ENCODE assay signal across 9 mouse cellular contexts in the genomic region with DNA sequence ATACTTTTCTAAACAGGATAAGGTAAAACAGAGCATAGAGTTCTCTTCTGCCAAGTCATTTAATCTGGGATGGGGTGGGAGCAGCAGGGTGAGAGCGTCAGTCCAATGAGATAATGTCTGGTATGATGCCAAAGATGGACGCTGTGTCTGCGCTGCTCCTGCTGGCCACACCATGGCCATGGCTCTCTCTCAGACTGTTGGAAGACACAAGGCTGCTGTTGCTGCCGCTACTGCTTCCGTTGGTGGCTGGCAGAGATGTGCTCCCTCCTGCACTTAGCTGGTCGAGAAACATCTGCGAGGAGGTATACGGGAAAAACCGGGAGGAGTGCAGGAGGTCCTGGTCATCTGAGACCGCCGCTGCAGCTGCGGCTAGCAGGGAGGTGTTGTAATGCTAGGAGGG. TPM values are rescaled to one million over a fixed set of nuclear protein-coding genes. Genes with fewer than 3 reads are reported as not detected.
DNase-seq lines count a peak whose midpoint lies in the region; ATAC-seq lines count a peak whose summit lies in the region.
"Had no signal": no experiment of that assay in that cellular context is flagged by ENCODE, and none has a peak within 500 bp of the region (broad histone marks: within the 10 kb centered on the region; RNA-seq: fewer than 3 reads in every experiment).

No protein-coding gene starts in this region.

- ATAC-seq in cerebellum, adult (ENCODE audit: insufficient number of reproducible peaks, low FRiP score, low TSS enrichment): no peak

- peak; percentile 42 for DNase-seq in cerebellum, adult 11-12 months
- peak; percentile 32 for DNase-seq in urinary bladder, postnatal 14 days (ENCODE audit: low spot score)
- DNase-seq in urinary bladder, postnatal 4 days (ENCODE audit: low spot score in 2 of 2): no peak
- peak; percentile 66 for DNase-seq in heart, postnatal 4 days
- DNase-seq in testis, postnatal 10 days (ENCODE audit: low spot score): peak; percentile 55
- no peak for DNase-seq in neural tube, embryonic 10.5 days (ENCODE audit: extremely low spot score, low spot score)
- no peak for DNase-seq in embryo, embryonic 9.5 days (ENCODE audit: extremely low spot score)
- DNase-seq: B cell, adult 2 months had no signal

RNA-seq across cellular contexts. Expression of gene Calml4, which starts 24.0 kb away (rescaled TPM):
- 1 to 10 TPM; 2.4 to 2.6 TPM for total RNA-seq in heart, postnatal 4 days (2021)

RNA-seq across cellular contexts. Expression of gene Cln6, which starts 43.3 kb away (rescaled TPM):
- total RNA-seq in heart, postnatal 4 days (2021): 10 to 100 TPM; 25.1 to 31.4 TPM

Comparison
In these comparisons a context has a peak if more than half of its experiments do, and no peak if none do; other contexts are left out.
1. DNase-seq: peak in cerebellum, adult 11-12 months (single experiment), urinary bladder, postnatal 14 days (single experiment), heart, postnatal 4 days (single experiment) and testis, postnatal 10 days (single experiment); none in urinary bladder, postnatal 4 days (0 of 2), neural tube, embryonic 10.5 days (single experiment) and embryo, embryonic 9.5 days (single experiment).